Mouse (Mus musculus) MEL (cell line): Measurements from ENCODE around the gene Khnyn. TPM values are rescaled to one million over a fixed set of nuclear protein-coding genes. Genes with fewer than 3 reads are reported as not detected.

Source experiments
- DNase-seq: peaks from one replicate; pipeline ENCODE4 v3.0.0; 2011; ENCODE audit warnings: low read depth, low spot score
- H3K27ac ChIP-seq: 2 replicates; pipeline ENCODE4 v1.5.1; 2012; ENCODE audit warnings: low read depth, mild to moderate bottlenecking, control low read depth, low read length, moderate library complexity; ENCODE audit not compliant: control insufficient read depth
- H3K27me3 ChIP-seq, 2 experiments: fragments of 150-350 bp in 1 of 2; sonication (generic) in 1 of 2; 2 replicates each; pipeline ENCODE4 v1.6.1; 2012; ENCODE audit warnings: low read length in 2 of 2, mild to moderate bottlenecking in 2 of 2, improper control_type of control experiment in 1 of 2, moderate library complexity in 1 of 2; ENCODE audit not compliant: insufficient read depth in 2 of 2, control insufficient read depth in 1 of 2
- H3K36me3 ChIP-seq, 2 experiments: 2 replicates each; pipeline ENCODE4 v1.6.1; 2012 to 2014; ENCODE audit warnings: low read length in 2 of 2, improper control_type of control experiment in 1 of 2, inconsistent platforms in 1 of 2, mild to moderate bottlenecking in 1 of 2; ENCODE audit not compliant: insufficient read depth in 2 of 2, control insufficient read depth in 1 of 2
- H3K4me1 ChIP-seq, 2 experiments: fragments of 150-350 bp in 1 of 2; sonication (generic) in 1 of 2; 2 replicates each; pipeline ENCODE4 v1.6.1; 2012; ENCODE audit warnings: low read length in 2 of 2, improper control_type of control experiment in 1 of 2, mild to moderate bottlenecking in 1 of 2; ENCODE audit not compliant: insufficient read depth in 2 of 2, control insufficient read depth in 1 of 2
- H3K4me3 ChIP-seq, 2 experiments: fragments of 150-350 bp in 1 of 2; sonication (generic) in 1 of 2; 2 replicates each; pipeline ENCODE4 v1.5.1; 2012; ENCODE audit warnings: low read depth in 2 of 2, low read length in 2 of 2, mild to moderate bottlenecking in 2 of 2, moderate library complexity in 2 of 2, control low read depth in 1 of 2, improper control_type of control experiment in 1 of 2; ENCODE audit not compliant: control insufficient read depth in 1 of 2, insufficient read depth in 1 of 2
- H3K79me2 ChIP-seq: 2 replicates; pipeline ENCODE4 v1.6.1; 2012; ENCODE audit warnings: mild to moderate bottlenecking, low read length, moderate library complexity; ENCODE audit not compliant: control insufficient read depth, poor library complexity, insufficient read depth
- H3K9ac ChIP-seq: 2 replicates; pipeline ENCODE4 v1.6.1; 2012; ENCODE audit warnings: low read depth, mild to moderate bottlenecking, control low read depth, low read length, moderate library complexity; ENCODE audit not compliant: control insufficient read depth, poor library complexity, severe bottlenecking
- H3K9me3 ChIP-seq: fragments of 150-350 bp; sonication (generic); replicated peaks from 2 replicates; pipeline ENCODE4 v1.6.1; 2012; ENCODE audit warnings: mild to moderate bottlenecking, low read length, improper control_type of control experiment, moderate library complexity; ENCODE audit not compliant: insufficient read depth
- BHLHE40 ChIP-seq: IDR thresholded peaks from 2 replicates; pipeline ENCODE4 v1.6.1; 2012; ENCODE audit warnings: low read depth, mild to moderate bottlenecking, inconsistent platforms, low read length, improper control_type of control experiment, borderline replicate concordance
- CTCF ChIP-seq, 3 experiments: IDR thresholded peaks in 2 of 3; conservative IDR thresholded peaks in 1 of 3; 2 replicates each; pipeline ENCODE4 v1.5.1; 2011 to 2012; ENCODE audit warnings: low read length in 3 of 3, low read depth in 2 of 3, mild to moderate bottlenecking in 2 of 3, improper control_type of control experiment in 1 of 3, inconsistent platforms in 1 of 3, mixed read lengths in 1 of 3, moderate library complexity in 1 of 3; ENCODE audit not compliant: control insufficient read depth in 1 of 3, insufficient read depth in 1 of 3, poor library complexity in 1 of 3, severe bottlenecking in 1 of 3
- ETS1 ChIP-seq: IDR thresholded peaks from 2 replicates; pipeline ENCODE4 v1.6.1; 2012; ENCODE audit warnings: low read depth, mild to moderate bottlenecking, inconsistent platforms, low read length, improper control_type of control experiment, moderate library complexity
- HCFC1 ChIP-seq: IDR thresholded peaks from 2 replicates; pipeline ENCODE4 v1.6.1; 2012; ENCODE audit warnings: low read depth, mild to moderate bottlenecking, inconsistent platforms, low read length, improper control_type of control experiment, moderate library complexity
- MAZ ChIP-seq: IDR thresholded peaks from 2 replicates; pipeline ENCODE4 v1.6.1; 2012; ENCODE audit warnings: low read depth, mild to moderate bottlenecking, inconsistent platforms, low read length, improper control_type of control experiment
- MEF2A ChIP-seq: IDR thresholded peaks from 2 replicates; pipeline ENCODE4 v1.6.1; 2014; ENCODE audit warnings: low read depth, mild to moderate bottlenecking, inconsistent platforms, low read length, improper control_type of control experiment; ENCODE audit not compliant: poor library complexity, insufficient replicate concordance, severe bottlenecking; ENCODE audit errors: extremely low read depth
- MXI1 ChIP-seq: IDR thresholded peaks from 2 replicates; pipeline ENCODE4 v1.6.1; 2011; ENCODE audit warnings: mild to moderate bottlenecking, low read depth, low read length, improper control_type of control experiment
- MYB ChIP-seq: IDR thresholded peaks from 2 replicates; pipeline ENCODE4 v1.6.1; 2011; ENCODE audit warnings: mild to moderate bottlenecking, low read depth, low read length, improper control_type of control experiment
- MYC ChIP-seq: IDR thresholded peaks from 2 replicates; pipeline ENCODE4 v1.6.1; 2011; ENCODE audit warnings: low read depth, mild to moderate bottlenecking, low read length, improper control_type of control experiment, moderate library complexity
- NELFE ChIP-seq: IDR thresholded peaks from 2 replicates; pipeline ENCODE4 v1.6.1; 2011; ENCODE audit warnings: low read depth, low read length, improper control_type of control experiment
- NRF1 ChIP-seq: IDR thresholded peaks from 2 replicates; pipeline ENCODE4 v1.6.1; 2014; ENCODE audit warnings: low read depth, mild to moderate bottlenecking, inconsistent platforms, low read length, improper control_type of control experiment, moderate library complexity; ENCODE audit not compliant: poor library complexity, insufficient read depth, severe bottlenecking
- POLR2A ChIP-seq, 2 experiments: IDR thresholded peaks; 2 replicates each; pipeline ENCODE4 v1.6.1; 2011 to 2012; ENCODE audit warnings: low read length in 2 of 2, mild to moderate bottlenecking in 2 of 2, control low read depth in 1 of 2, improper control_type of control experiment in 1 of 2, low read depth in 1 of 2, moderate library complexity in 1 of 2; ENCODE audit not compliant: control insufficient read depth in 1 of 2, insufficient read depth in 1 of 2, poor library complexity in 1 of 2
- RCOR1 ChIP-seq: IDR thresholded peaks from 2 replicates; pipeline ENCODE4 v1.6.1; 2012; ENCODE audit warnings: low read depth, mild to moderate bottlenecking, inconsistent platforms, low read length, improper control_type of control experiment
- SIN3A ChIP-seq: IDR thresholded peaks from 2 replicates; pipeline ENCODE4 v1.6.1; 2012; ENCODE audit warnings: low read length, improper control_type of control experiment, inconsistent platforms
- TAL1 ChIP-seq: IDR thresholded peaks from 2 replicates; pipeline ENCODE4 v1.6.1; 2012; ENCODE audit warnings: mild to moderate bottlenecking, inconsistent platforms, low read length, moderate library complexity, mixed read lengths
- TBP ChIP-seq: IDR thresholded peaks from 2 replicates; pipeline ENCODE4 v1.8.0; 2011; ENCODE audit warnings: low read depth, low read length, improper control_type of control experiment
- TCF12 ChIP-seq: IDR thresholded peaks from 2 replicates; pipeline ENCODE4 v1.6.1; 2014; ENCODE audit warnings: low read depth, mild to moderate bottlenecking, inconsistent platforms, low read length, improper control_type of control experiment, moderate library complexity
- UBTF ChIP-seq: IDR thresholded peaks from 2 replicates; pipeline ENCODE4 v1.6.1; 2012; ENCODE audit warnings: low read depth, mild to moderate bottlenecking, inconsistent platforms, low read length, improper control_type of control experiment, moderate library complexity, borderline replicate concordance; ENCODE audit not compliant: insufficient read depth
- USF1 ChIP-seq: IDR thresholded peaks from 2 replicates; pipeline ENCODE4 v1.6.1; 2014; ENCODE audit warnings: low read depth, mild to moderate bottlenecking, inconsistent platforms, low read length, improper control_type of control experiment, moderate library complexity
- USF2 ChIP-seq, 2 experiments: IDR thresholded peaks; 2 replicates each; pipeline ENCODE4 v1.6.1; 2011 to 2012; ENCODE audit warnings: improper control_type of control experiment in 2 of 2, low read length in 2 of 2, borderline replicate concordance in 1 of 2, inconsistent platforms in 1 of 2, low read depth in 1 of 2, mild to moderate bottlenecking in 1 of 2; ENCODE audit not compliant: insufficient read depth in 1 of 2
- ZC3H11A ChIP-seq: IDR thresholded peaks from 2 replicates; pipeline ENCODE4 v1.6.1; 2012; ENCODE audit warnings: low read depth, mild to moderate bottlenecking, inconsistent platforms, low read length, improper control_type of control experiment
- ZKSCAN1 ChIP-seq: IDR thresholded peaks from 2 replicates; pipeline ENCODE4 v1.6.1; 2012; ENCODE audit warnings: low read depth, mild to moderate bottlenecking, inconsistent platforms, low read length, improper control_type of control experiment, moderate library complexity
- ZMIZ1 ChIP-seq: IDR thresholded peaks from 2 replicates; pipeline ENCODE4 v1.6.1; 2012; ENCODE audit warnings: low read depth, mild to moderate bottlenecking, inconsistent platforms, low read length, improper control_type of control experiment, moderate library complexity
- polyA plus RNA-seq, 2 experiments: library from polyadenylated mRNA; stranded (reverse) in 1 of 2; unstranded in 1 of 2; fragments of >175 nt in 1 of 2; fragments of >200 nt in 1 of 2; gene quantifications; 2 replicates each; pipeline versions ENCODE4 v1.2.1 to v1.2.4; 2012; ENCODE audit warnings: low replicate concordance in 2 of 2, low read depth in 1 of 2; ENCODE audit not compliant: insufficient read length in 2 of 2, insufficient read depth in 1 of 2, missing spikeins in 1 of 2
- total RNA-seq: library from RNA; depleted of rRNA; stranded (reverse); fragments of 300-350 nt; gene quantifications from 2 replicates; pipeline ENCODE4 v1.2.3, GENCODE M21; 2012; rRNA removed

The Khnyn gene
- 5.2 and 6.0 TPM in 2 replicates for total RNA-seq
- polyA plus RNA-seq: 10 to 100 TPM in 1 of 2 experiments, not detected in 1; 13.3 TPM

DNA sequence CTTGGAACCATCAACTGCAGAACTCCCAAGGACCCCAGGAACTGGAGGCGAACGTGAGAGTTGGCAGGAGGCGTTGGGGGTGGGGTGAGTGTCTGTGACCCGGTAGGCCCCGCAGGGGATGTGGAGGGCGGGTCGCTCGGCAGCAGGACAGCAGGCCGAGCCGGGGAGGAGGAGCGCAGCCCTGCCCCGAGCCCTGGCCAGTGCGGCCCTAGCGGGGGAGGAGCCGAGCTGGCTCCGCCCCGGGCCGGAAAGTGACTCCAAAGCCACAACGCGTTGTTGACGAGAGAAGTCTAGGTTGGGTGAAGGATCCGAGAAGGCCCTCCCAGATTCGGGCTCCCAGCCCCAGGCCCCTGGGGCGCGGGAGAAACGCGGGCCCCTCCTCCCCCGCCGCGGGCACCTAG lies at the start of gene Khnyn:
Khnyn (plus strand) TSS at position 235 of the 401 bp plus-strand sequence.
- Histone ChIP-seq H3K36me3 (peaks cover 0 to 10% of the 10 kb centered on the region in 2 experiments; a peak in 3 of 4 replicates), H3K4me3 (peak within 1 kb of the TSS; percentile 63 to 90)
- TF ChIP-seq MYB (no peak), ZMIZ1 (peak; percentile 69), ZC3H11A (no peak), TAL1 (no peak), MEF2A (0 out of 2 replicates have a peak, but pooled peaks have one; percentile 47), RCOR1 (peak; percentile 31; the same call in 1 of the 2 replicates), BHLHE40 (0 out of 2 replicates have a peak, but pooled peaks have one; percentile 26), USF2 (IDR thresholded peaks at IDR 0.05; ENCODE audit: borderline replicate concordance in 1 of 2, insufficient read depth in 1 of 2, low read depth in 1 of 2, low read length in 2 of 2) (no peak), UBTF (peak; percentile 84; the same call in 1 of the 2 replicates), TCF12 (peak; percentile 43; the same call in 1 of the 2 replicates), TBP (peak; percentile 75), NRF1 (0 out of 2 replicates have a peak, but pooled peaks have one; percentile 18), NELFE (peak; percentile 54), ZKSCAN1 (no peak), MAZ (peak; percentile 56; the same call in 1 of the 2 replicates), USF1 (no peak), POLR2A (IDR thresholded peaks at IDR 0.05; ENCODE audit: control insufficient read depth in 1 of 2, insufficient read depth in 1 of 2, low read depth in 1 of 2, low read length in 2 of 2, poor library complexity in 1 of 2) (peak in 1 of 2 experiments; percentile 67; a peak in 2 of 4 replicates), MYC (no peak), ETS1 (0 out of 2 replicates have a peak, but pooled peaks have one; percentile 20), MXI1 (peak; percentile 30; the same call in 1 of the 2 replicates), CTCF (IDR thresholded peaks at IDR 0.05 in 2 of 3, conservative IDR thresholded peaks at IDR 0.05 in 1 of 3; ENCODE audit: control insufficient read depth in 1 of 3, insufficient read depth in 1 of 3, low read depth in 2 of 3, low read length in 3 of 3, poor library complexity in 1 of 3, severe bottlenecking in 1 of 3) (no peak), HCFC1 (peak; percentile 54; the same call in 1 of the 2 replicates), SIN3A (peak; percentile 59)
- TF ChIP-seq, all 39 proteins: peak for 15
- no peaks in the 10 kb centered on the region for H3K9me3 ChIP-seq
- H3K27me3 ChIP-seq: no peaks in the 10 kb centered on the region
- DNase-seq: peak; percentile 91
- peak within 1 kb of the TSS; percentile 68 for H3K9ac ChIP-seq
- H3K27ac ChIP-seq: peak within 1 kb of the TSS; percentile 66
- peaks cover 4 to 29% of the 10 kb centered on the region in 2 experiments for H3K4me1 ChIP-seq
- H3K79me2 ChIP-seq: peaks cover 4% of the 10 kb centered on the region
